Mouse (Mus musculus): Measurements from ENCODE around the gene Nol11.

Gene Nol11

GRCm38 (mm10) chr11:107188565-107189552 lies at the start of gene Nol11:
Nol11 (minus strand) TSS chr11:107189381.
- peak; percentile 99 for DNase-seq

GRCm38 (mm10) chr11:107238506-107238905 lies 49.3 kb upstream of the Nol11 start:
- no peak for DNase-seq

- no peak for DNase-seq
These were observed 48.4 kb upstream of the Nol11 start for GRCm38 (mm10) chr11:107237532-107237931.

GRCm38 (mm10) chr11:107233252-107233890 lies 44.2 kb upstream of the Nol11 start:
- DNase-seq, result no peak

- DNase-seq, result no peak
These were observed 40.9 kb upstream of the Nol11 start for GRCm38 (mm10) chr11:107230128-107230527.

GRCm38 (mm10) chr11:107226431-107226830 lies 37.2 kb upstream of the Nol11 start:
- DNase-seq, result no peak

- DNase-seq, result no peak
These were observed 36.8 kb upstream of the Nol11 start for GRCm38 (mm10) chr11:107226013-107226412.

- DNase-seq, result no peak
These were observed 36.1 kb upstream of the Nol11 start for GRCm38 (mm10) chr11:107225301-107225700.

- DNase-seq, result no peak
These were observed 34.6 kb upstream of the Nol11 start for GRCm38 (mm10) chr11:107223667-107224214.

- DNase-seq, result no peak
These were observed 34.0 kb upstream of the Nol11 start for GRCm38 (mm10) chr11:107223169-107223561.

GRCm38 (mm10) chr11:107222531-107223168 lies 33.5 kb upstream of the Nol11 start:
- DNase-seq, result no peak

GRCm38 (mm10) chr11:107215111-107215510 lies 25.9 kb upstream of the Nol11 start:
- DNase-seq, result no peak

- DNase-seq, result no peak
These were observed 24.6 kb upstream of the Nol11 start for GRCm38 (mm10) chr11:107213745-107214144.

- no peak for DNase-seq
These were observed 20.6 kb upstream of the Nol11 start for GRCm38 (mm10) chr11:107209818-107210217.

GRCm38 (mm10) chr11:107201773-107202172 lies 12.6 kb upstream of the Nol11 start:
- no peak for DNase-seq

- no peak for DNase-seq
These were observed 10.1 kb upstream of the Nol11 start for GRCm38 (mm10) chr11:107199281-107199680.

GRCm38 (mm10) chr11:107195334-107195733 lies 6.2 kb upstream of the Nol11 start:
- no peak for DNase-seq

- DNase-seq, result peak; percentile 32
These were observed 1.2 kb upstream of the Nol11 start for GRCm38 (mm10) chr11:107190376-107190775.

- no peak for DNase-seq
These were observed 5.4 kb downstream of the Nol11 start for GRCm38 (mm10) chr11:107183777-107184176.

GRCm38 (mm10) chr11:107161215-107161614 lies 28.0 kb downstream of the Nol11 start:
- DNase-seq, result no peak

- DNase-seq, result no peak
These were observed 30.1 kb downstream of the Nol11 start for GRCm38 (mm10) chr11:107159034-107159433.

GRCm38 (mm10) chr11:107156977-107157642 lies 32.1 kb downstream of the Nol11 start:
- DNase-seq, result no peak

GRCm38 (mm10) chr11:107155292-107155691 lies 33.9 kb downstream of the Nol11 start:
- no peak for DNase-seq

Measured in right cerebral cortex, postnatal 4 days (tissue).